10 mouse cellular contexts compared by ENCODE assay signal in genomic region chr11:79644717-79645191, GRCm38 (mm10). TPM values are rescaled to one million over a fixed set of nuclear protein-coding genes. Genes with fewer than 3 reads are reported as not detected.
A peak's percentile ranks its signal among the peaks of the same experiment; 100 is the strongest.
DNase-seq lines count a peak whose midpoint lies in the region; ATAC-seq and TF ChIP-seq lines count a peak whose summit lies in the region.
"Had no signal": no experiment of that assay in that cellular context is flagged by ENCODE, and none has a peak within 500 bp of the region (broad histone marks: within the 10 kb centered on the region; RNA-seq: fewer than 3 reads in every experiment).

No protein-coding gene starts in this region.

- H3K4me3 ChIP-seq in layer of hippocampus, adult 2 months = no peak overlapping the region
- H3K4me3 ChIP-seq in forebrain, embryonic 15.5 days = no peak overlapping the region
- H3K4me3 ChIP-seq in hindbrain, embryonic 16.5 days (ENCODE audit: low read length) = no peak overlapping the region
- no peak overlapping the region for H3K4me3 ChIP-seq in limb, embryonic 15.5 days
- H3K4me3 ChIP-seq: embryonic facial prominence, embryonic 12.5 days had no signal

- TF ChIP-seq CTCF in layer of hippocampus, adult 2 months (conservative IDR thresholded peaks at IDR 0.05) = no peak

- H3K27me3 ChIP-seq in forebrain, embryonic 15.5 days = no peaks in the 10 kb centered on the region
- no peaks in the 10 kb centered on the region for H3K27me3 ChIP-seq in hindbrain, embryonic 16.5 days (replicated peaks; ENCODE audit: control insufficient read depth, insufficient read depth, low read length)
- H3K27me3 ChIP-seq in limb, embryonic 15.5 days = no peaks in the 10 kb centered on the region
- H3K27me3 ChIP-seq: embryonic facial prominence, embryonic 12.5 days had no signal

- H3K36me3 ChIP-seq in forebrain, embryonic 15.5 days = no peaks in the 10 kb centered on the region
- no peaks in the 10 kb centered on the region for H3K36me3 ChIP-seq in hindbrain, embryonic 16.5 days (ENCODE audit: control insufficient read depth, insufficient read depth, low read length)
- H3K36me3 ChIP-seq in limb, embryonic 15.5 days = no peaks in the 10 kb centered on the region
- H3K36me3 ChIP-seq: embryonic facial prominence, embryonic 12.5 days had no signal

- no peak for ATAC-seq in forebrain, embryonic 15.5 days (replicated peaks)
- ATAC-seq in hindbrain, embryonic 16.5 days = no peak
- ATAC-seq in limb, embryonic 15.5 days (ENCODE audit: insufficient number of reproducible peaks, low FRiP score, low TSS enrichment, low read depth) = 0 out of 2 replicates have a peak, but pooled peaks have one; percentile 44

- H3K4me2 ChIP-seq in forebrain, embryonic 15.5 days (replicated peaks) = no peak overlapping the region
- no peak overlapping the region for H3K4me2 ChIP-seq in hindbrain, embryonic 16.5 days (ENCODE audit: low read length)
- no peak overlapping the region for H3K4me2 ChIP-seq in limb, embryonic 15.5 days
- H3K4me2 ChIP-seq: embryonic facial prominence, embryonic 12.5 days had no signal

- DNase-seq in layer of hippocampus, adult 2 months (ENCODE audit: low spot score in 2 of 2) = no peak
- no peak for DNase-seq in layer of hippocampus, adult 11-12 months (ENCODE audit: low spot score)
- no peak for DNase-seq in spleen, postnatal 4 days (ENCODE audit: low spot score in 2 of 2)
- no peak for DNase-seq in adrenal gland, adult 8-10 months
- no peak for DNase-seq in embryo, embryonic 10 days (ENCODE audit: low spot score)
- DNase-seq: thymus, postnatal 25 days had no signal

- H3K9ac ChIP-seq in forebrain, embryonic 15.5 days (replicated peaks) = no peak overlapping the region
- H3K9ac ChIP-seq in hindbrain, embryonic 16.5 days (ENCODE audit: low read depth, low read length) = no peak overlapping the region
- H3K9ac ChIP-seq in limb, embryonic 15.5 days = no peak overlapping the region
- H3K9ac ChIP-seq: embryonic facial prominence, embryonic 12.5 days had no signal

- H3K4me1 ChIP-seq in forebrain, embryonic 15.5 days = peaks cover 42% of the 10 kb centered on the region
- peaks cover 26% of the 10 kb centered on the region for H3K4me1 ChIP-seq in hindbrain, embryonic 16.5 days (ENCODE audit: control insufficient read depth, insufficient read depth, low read depth, low read length)
- H3K4me1 ChIP-seq in limb, embryonic 15.5 days = peaks cover 77% of the 10 kb centered on the region

- WGBS in forebrain, embryonic 15.5 days = 36% methylated on average over 8 of the region's 8 CpGs
- 22% methylated on average over 8 of the region's 8 CpGs for WGBS in hindbrain, embryonic 16.5 days
- WGBS in limb, embryonic 15.5 days = 31% methylated on average over 8 of the region's 8 CpGs

- peak overlapping the region; percentile 72 for H3K27ac ChIP-seq in layer of hippocampus, adult 2 months
- H3K27ac ChIP-seq in forebrain, embryonic 15.5 days (replicated peaks) = 0 out of 2 replicates have a peak overlapping the region, but pooled peaks have one; percentile 19
- peak overlapping the region; percentile 27; the same call in 1 of the 2 replicates for H3K27ac ChIP-seq in hindbrain, embryonic 16.5 days (ENCODE audit: low read depth, low read length)
- H3K27ac ChIP-seq in limb, embryonic 15.5 days = peak overlapping the region; percentile 67
- H3K27ac ChIP-seq: embryonic facial prominence, embryonic 12.5 days had no signal

- no peaks in the 10 kb centered on the region for H3K9me3 ChIP-seq in forebrain, embryonic 15.5 days
- H3K9me3 ChIP-seq in hindbrain, embryonic 16.5 days (ENCODE audit: control insufficient read depth, low read length) = no peaks in the 10 kb centered on the region
- H3K9me3 ChIP-seq in limb, embryonic 15.5 days = no peaks in the 10 kb centered on the region
- H3K9me3 ChIP-seq: embryonic facial prominence, embryonic 12.5 days had no signal

RNA-seq across cellular contexts. Expression of gene Rab11fip4, which starts 53.7 kb away (rescaled TPM):
- 100 to 1,000 TPM; 163 to 168 TPM for total RNA-seq in layer of hippocampus, adult 2 months (2021)
- polyA plus RNA-seq in forebrain, embryonic 15.5 days (2015; fragmentation: Nextera tagmentation; extraction: Ambion mirVana) = 25.6 TPM in 2 replicates
- 20.0 and 27.8 TPM in 2 replicates for polyA plus RNA-seq in hindbrain, embryonic 16.5 days (2015; fragmentation: Nextera tagmentation; extraction: Ambion mirVana)
- polyA plus RNA-seq in limb, embryonic 15.5 days (2015; fragmentation: Nextera tagmentation; extraction: Ambion mirVana) = 5.0 and 5.5 TPM in 2 replicates
- 10 to 100 TPM in 2 of 4 experiments, 1 to 10 TPM in 2; 4.7 to 20.6 (median 10.4) TPM for total RNA-seq in adrenal gland, adult 8-10 months (2022)

Comparison
In these comparisons a context has a peak if more than half of its experiments do, and no peak if none do; other contexts are left out.
1. H3K27ac ChIP-seq: peak in every context shown above with its lines; median percentile 72 in layer of hippocampus, adult 2 months; 67 in limb, embryonic 15.5 days; 27 in hindbrain, embryonic 16.5 days; 19 in forebrain, embryonic 15.5 days.